Mouse (Mus musculus) limb, embryonic 11.5 days (tissue): Measurements from ENCODE around the gene Mreg. TPM values are rescaled to one million over a fixed set of nuclear protein-coding genes. Genes with fewer than 3 reads are reported as not detected.
A peak's percentile ranks its signal among the peaks of the same experiment; 100 is the strongest.
"Not testable (repeated sequence)": the region's sequence is repeated elsewhere in the genome, so short reads cannot be mapped to it uniquely, and the experiment has no call there.

ENCODE experiments used
- ATAC-seq: fragments of 200-750 bp; cut with Nextera tagmentation; 2 replicates; pipeline ENCODE4 v1.8.0; 2017; ENCODE audit warnings: low read depth; ENCODE audit not compliant: insufficient number of reproducible peaks, low FRiP score, low TSS enrichment
- DNase-seq: peaks from one replicate; pipeline ENCODE4 v3.0.0-alpha.2; 2015; ENCODE audit warnings: low spot score
- H3K27ac ChIP-seq: fragments of 300-500 bp; sonication (generic); replicated peaks from 2 replicates; pipeline ENCODE4 v1.5.1; 2014; ENCODE audit warnings: low read depth, mild to moderate bottlenecking, low read length
- H3K27me3 ChIP-seq: fragments of 300-500 bp; sonication (generic); 2 replicates; pipeline ENCODE4 v1.6.1; 2014; ENCODE audit warnings: mild to moderate bottlenecking, low read length, mixed read lengths; ENCODE audit not compliant: control insufficient read depth, insufficient read depth
- H3K36me3 ChIP-seq: fragments of 300-500 bp; sonication (generic); 2 replicates; pipeline ENCODE4 v1.6.1; 2014; ENCODE audit warnings: mild to moderate bottlenecking, low read length, moderate library complexity, mixed read lengths; ENCODE audit not compliant: control insufficient read depth, insufficient read depth
- H3K4me1 ChIP-seq: fragments of 300-500 bp; sonication (generic); 2 replicates; pipeline ENCODE4 v1.6.1; 2014; ENCODE audit warnings: low read length, mixed read lengths; ENCODE audit not compliant: control insufficient read depth, insufficient read depth
- H3K4me2 ChIP-seq: fragments of 300-500 bp; sonication (generic); 2 replicates; pipeline ENCODE4 v1.6.1; 2014; ENCODE audit warnings: low read depth, mild to moderate bottlenecking, moderate library complexity; ENCODE audit not compliant: severe bottlenecking
- H3K4me3 ChIP-seq: fragments of 300-500 bp; sonication (generic); 2 replicates; pipeline ENCODE4 v1.5.1; 2014; ENCODE audit warnings: low read depth, low read length
- H3K9ac ChIP-seq: fragments of 300-500 bp; sonication (generic); 2 replicates; pipeline ENCODE4 v1.6.1; 2014; ENCODE audit warnings: mild to moderate bottlenecking, low read length
- H3K9me3 ChIP-seq: fragments of 300-500 bp; sonication (generic); 2 replicates; pipeline ENCODE4 v1.6.1; 2016; ENCODE audit warnings: low read length; ENCODE audit not compliant: control insufficient read depth
- WGBS: fragments of 180-500 bp; shearing (Covaris S2); extraction: QIAGEN DNeasy Blood & Tissue Kit; methylation state at CpG from one replicate; pipeline ENCODE4 v1.1.7; 2014; 5-methylcytosine and 5-hydroxymethylcytosine counted together
- polyA plus RNA-seq: library from polyadenylated mRNA; unstranded; fragments of >200 nt; fragmentation: Nextera tagmentation; extraction: Ambion mirVana; gene quantifications from 2 replicates; pipeline ENCODE4 v1.2.1, GENCODE M21; 2014

The Mreg gene
- polyA plus RNA-seq, 1 experiment from 2014 or later: 4.2 TPM

- H3K27me3 ChIP-seq, H3K4me1 ChIP-seq, H3K9me3 ChIP-seq, H3K36me3 ChIP-seq: not testable (repeated sequence)
- ATAC-seq (peak; percentile 83), DNase-seq (peak; percentile 83)
- Histone ChIP-seq H3K27ac (peak overlapping the region; percentile 55; the same call in 1 of the 2 replicates), H3K4me2 (peak overlapping the region; percentile 69), H3K4me3 (peak overlapping the region; percentile 53), H3K9ac (peak overlapping the region; percentile 58)
- WGBS: under 1% methylated on average over 35 of the region's 50 CpGs
Observed at GRCm38 (mm10) chr1:72236363-72237006, 24.4 kb upstream of the Mreg start.

GRCm38 (mm10) chr1:72232592-72232991 is 20.5 kb upstream of the Mreg start:
- H3K36me3 ChIP-seq, H3K9ac ChIP-seq, H3K9me3 ChIP-seq, H3K4me1 ChIP-seq, ATAC-seq, H3K4me3 ChIP-seq, H3K27me3 ChIP-seq, DNase-seq, H3K4me2 ChIP-seq, H3K27ac ChIP-seq: not testable (repeated sequence)
- 78% methylated on average over 10 of the region's 10 CpGs for whole genome bisulfite sequencing

DNA sequence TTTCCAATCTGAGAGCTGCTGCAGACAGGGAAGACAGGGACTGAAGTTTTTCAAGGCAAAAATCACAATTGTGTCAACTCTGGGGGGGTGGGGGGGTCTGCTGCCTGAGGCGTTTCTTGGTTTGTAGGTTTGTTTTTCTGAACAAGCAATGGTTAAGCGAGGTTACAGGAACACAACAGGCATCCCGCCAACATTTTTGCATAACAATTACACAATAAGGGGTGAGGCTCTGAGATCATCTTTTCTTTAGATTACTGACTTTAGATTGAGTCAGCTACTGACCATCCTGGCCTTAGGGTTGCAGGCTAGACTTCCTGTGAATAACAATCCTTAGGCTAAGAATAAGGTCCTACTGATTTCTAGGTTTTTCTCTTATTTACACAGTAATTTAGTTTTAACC is 16.9 kb upstream of the Mreg start:
- Histone ChIP-seq H3K4me1 (no peaks in the 10 kb centered on the region), H3K4me3 (no peak overlapping the region), H3K4me2 (no peak overlapping the region), H3K9ac (no peak overlapping the region), H3K36me3 (no peaks in the 10 kb centered on the region), H3K27ac (no peak overlapping the region), H3K27me3 (peaks cover 2% of the 10 kb centered on the region; the same call in 1 of the 2 replicates), H3K9me3 (no peaks in the 10 kb centered on the region)
- no peak for DNase-seq
- WGBS: 48% methylated on average over 3 of the region's 3 CpGs
- no peak for ATAC-seq

GRCm38 (mm10) chr1:72227546-72227945 is 15.4 kb upstream of the Mreg start:
- Histone ChIP-seq H3K4me3 (no peak overlapping the region), H3K4me2 (no peak overlapping the region), H3K9me3 (no peaks in the 10 kb centered on the region), H3K9ac (no peak overlapping the region), H3K27me3 (peaks cover 2% of the 10 kb centered on the region; the same call in 1 of the 2 replicates), H3K4me1 (no peaks in the 10 kb centered on the region), H3K27ac (no peak overlapping the region), H3K36me3 (no peaks in the 10 kb centered on the region)
- DNase-seq (no peak), ATAC-seq (no peak)
- 91% methylated on average over 5 of the region's 5 CpGs for WGBS

DNA sequence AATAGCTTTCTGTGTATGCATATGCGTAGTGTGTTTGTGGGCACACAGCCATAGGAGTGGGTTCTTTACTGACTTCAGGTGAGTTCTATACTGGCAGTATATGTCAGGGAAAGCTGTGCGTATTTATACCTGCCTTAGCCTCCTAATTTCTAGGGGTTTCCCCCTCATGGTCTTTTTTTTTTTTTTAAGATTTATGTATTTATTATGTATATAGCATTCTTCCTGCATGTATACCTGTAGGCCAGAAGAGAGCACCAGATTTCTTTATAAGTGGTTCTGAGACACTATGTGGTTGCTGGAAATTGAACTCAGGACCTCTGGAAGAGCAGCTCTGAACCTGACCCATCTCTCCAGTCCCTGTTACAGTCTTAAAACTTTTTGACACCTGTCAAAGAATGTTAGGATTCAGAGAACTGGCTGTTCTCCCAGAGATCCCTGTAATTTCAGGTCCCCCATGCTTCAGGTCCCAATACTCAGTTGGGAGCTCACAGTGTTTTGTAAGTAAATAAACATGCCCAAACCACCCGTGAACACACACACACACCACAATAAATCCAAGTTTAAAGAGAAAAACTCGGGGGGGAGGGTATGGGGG is 14.9 kb upstream of the Mreg start:
- H3K27ac ChIP-seq: no peak overlapping the region
- peaks cover 2% of the 10 kb centered on the region; the same call in 1 of the 2 replicates for H3K27me3 ChIP-seq
- WGBS: 44% methylated on average over 4 of the region's 4 CpGs
- no peak overlapping the region for H3K4me3 ChIP-seq
- no peak overlapping the region for H3K9ac ChIP-seq
- no peaks in the 10 kb centered on the region for H3K4me1 ChIP-seq
- DNase-seq (no peak), ATAC-seq (peak; percentile 10; the same call in 1 of the 2 replicates)
- H3K9me3 ChIP-seq: no peaks in the 10 kb centered on the region
- H3K4me2 ChIP-seq: no peak overlapping the region
- no peaks in the 10 kb centered on the region for H3K36me3 ChIP-seq

DNA sequence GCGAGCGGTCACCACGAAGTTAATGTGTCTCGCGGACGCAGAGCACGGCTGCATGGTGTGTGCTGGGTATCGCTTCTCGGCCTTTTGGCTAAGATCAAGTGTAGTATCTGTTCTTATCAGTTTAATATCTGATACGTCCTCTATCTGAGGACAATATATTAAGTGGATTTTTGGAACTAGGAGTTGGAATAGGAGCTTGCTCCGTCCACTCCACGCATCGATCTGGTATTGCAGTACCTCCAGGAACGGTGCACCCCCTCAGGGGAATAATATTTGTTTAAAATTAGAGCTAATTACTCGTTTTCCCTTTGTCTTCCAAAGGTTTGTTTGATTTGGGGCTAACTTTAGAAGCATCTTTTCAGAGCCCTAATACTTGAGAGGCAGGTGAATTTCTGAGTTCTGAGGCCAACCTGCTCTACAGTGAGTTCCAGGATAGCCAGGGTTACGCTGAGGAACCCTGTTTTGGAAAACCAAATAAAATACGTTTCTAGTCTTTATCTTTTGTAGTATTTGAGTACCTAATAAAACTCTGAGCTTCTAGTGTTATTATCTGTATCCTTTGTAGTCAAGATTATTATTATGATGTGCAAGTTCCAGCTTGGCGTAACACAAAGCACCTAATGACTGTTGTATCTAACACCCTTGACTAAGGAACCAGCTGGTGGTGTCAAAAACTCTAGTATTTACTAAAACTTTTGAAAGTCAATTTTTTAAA is 14.2 kb upstream of the Mreg start:
- peak overlapping the region; percentile 49; the same call in 1 of the 2 replicates for H3K4me2 ChIP-seq
- no peak overlapping the region for H3K27ac ChIP-seq
- no peak overlapping the region for H3K9ac ChIP-seq
- under 1% methylated on average over 9 of the region's 18 CpGs for WGBS
- H3K36me3 ChIP-seq: no peaks in the 10 kb centered on the region
- ATAC-seq (peak; percentile 89), DNase-seq (peak; percentile 77)
- no peaks in the 10 kb centered on the region for H3K9me3 ChIP-seq
- H3K4me1 ChIP-seq: no peaks in the 10 kb centered on the region
- H3K4me3 ChIP-seq: no peak overlapping the region
- peaks cover 2% of the 10 kb centered on the region; the same call in 1 of the 2 replicates for H3K27me3 ChIP-seq

DNA sequence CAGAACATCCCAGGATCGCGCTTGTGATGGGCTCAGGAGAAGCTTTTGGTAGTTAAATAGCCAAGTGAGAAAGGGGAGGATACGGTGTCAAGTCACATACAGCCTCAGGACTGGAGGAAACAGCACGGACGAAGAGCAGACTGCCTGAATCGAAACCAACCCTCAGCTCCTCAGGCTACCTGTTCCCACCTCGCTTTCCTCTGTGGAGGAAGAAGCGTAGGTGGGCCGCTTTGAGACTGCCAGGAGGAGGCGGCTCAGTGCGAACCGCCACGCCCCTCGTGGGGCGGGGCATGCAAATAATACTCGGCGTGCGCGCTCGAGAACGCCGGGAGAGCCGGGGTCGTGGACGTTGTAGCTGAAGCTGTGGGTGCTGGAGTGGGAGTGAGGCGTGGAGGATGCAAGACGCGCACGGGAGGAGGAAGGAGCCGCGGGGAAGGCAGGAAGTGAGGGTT is 13.6 kb upstream of the Mreg start:
- ATAC-seq (peak; percentile 89), DNase-seq (peak; percentile 87)
- H3K4me3 ChIP-seq: peak overlapping the region; percentile 22; the same call in 1 of the 2 replicates
- H3K27me3 ChIP-seq, H3K4me1 ChIP-seq, H3K36me3 ChIP-seq, H3K27ac ChIP-seq, H3K9me3 ChIP-seq: not testable (repeated sequence)
- peak overlapping the region; percentile 43; the same call in 1 of the 2 replicates for H3K9ac ChIP-seq
- 1% methylated on average over 25 of the region's 31 CpGs for WGBS
- H3K4me2 ChIP-seq: peak overlapping the region; percentile 49

DNA sequence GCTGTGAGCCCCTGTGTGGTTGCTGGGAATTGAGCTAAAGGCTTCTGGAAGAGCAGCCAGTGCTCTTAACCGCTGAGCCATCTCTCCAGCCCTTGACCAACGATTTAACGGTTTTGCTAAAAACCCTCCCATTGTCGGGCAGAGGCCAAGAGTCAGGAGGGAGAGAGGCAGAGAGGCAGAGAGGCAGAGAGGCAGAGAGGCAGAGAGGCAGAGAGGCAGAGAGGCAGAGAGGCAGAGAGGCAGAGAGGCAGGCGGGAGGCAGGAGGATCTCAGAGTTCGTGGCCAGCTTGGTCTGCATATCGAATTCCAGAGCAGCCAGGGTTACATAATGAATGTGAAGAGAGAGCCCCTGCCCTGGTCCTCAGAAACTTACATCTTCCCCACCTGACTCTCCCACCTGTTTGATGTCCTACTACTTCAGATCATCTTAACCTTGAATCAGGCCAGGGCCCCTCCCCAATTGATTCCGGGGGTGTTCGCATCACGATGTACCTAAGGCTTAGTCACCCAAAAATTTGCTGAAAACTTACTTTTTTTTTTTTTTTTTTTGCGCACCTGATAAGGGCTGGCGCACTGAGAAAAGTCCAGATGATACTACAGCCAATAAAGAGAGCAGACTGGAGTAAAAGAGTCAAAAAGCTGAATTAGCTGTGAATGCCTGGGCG is 13.1 kb upstream of the Mreg start:
- no peaks in the 10 kb centered on the region for H3K4me1 ChIP-seq
- H3K4me2 ChIP-seq: peak overlapping the region; percentile 49
- no peak for DNase-seq
- H3K27me3 ChIP-seq: peaks cover 2% of the 10 kb centered on the region; the same call in 1 of the 2 replicates
- WGBS: 6% methylated on average over 13 of the region's 13 CpGs
- H3K27ac ChIP-seq: no peak overlapping the region
- H3K9ac ChIP-seq: no peak overlapping the region
- no peaks in the 10 kb centered on the region for H3K9me3 ChIP-seq
- ATAC-seq: no peak
- peak overlapping the region; percentile 22; the same call in 1 of the 2 replicates for H3K4me3 ChIP-seq
- no peaks in the 10 kb centered on the region for H3K36me3 ChIP-seq
